Mouse (Mus musculus): ENCODE results near the gene Elane.

DNA sequence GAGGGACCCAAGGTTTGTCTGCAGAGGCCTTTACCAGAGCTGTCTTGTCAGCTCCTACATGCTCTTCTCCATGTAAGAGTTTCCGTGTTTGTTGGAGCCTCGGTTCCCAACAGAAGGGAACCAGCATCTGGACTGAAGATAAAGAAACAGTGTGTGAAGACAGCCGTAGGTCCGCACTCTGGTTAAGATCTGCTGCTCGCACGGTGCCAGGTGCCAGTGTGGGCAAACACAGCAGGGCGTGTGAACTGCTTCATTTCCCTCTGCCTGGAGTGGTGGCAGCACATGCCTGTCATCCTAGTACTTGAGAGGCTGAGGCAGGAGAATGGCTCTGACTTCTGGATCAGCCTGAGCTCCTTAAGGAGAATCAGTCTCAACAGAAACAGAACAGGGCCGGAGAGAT is 14.2 kb upstream of the Elane start:
- TF ChIP-seq CTCF (IDR thresholded peaks at IDR 0.05) (no peak), EP300 (IDR thresholded peaks at IDR 0.05) (no peak)

Data from lung, postnatal 0 days (tissue).